Mouse (Mus musculus) layer of hippocampus, postnatal 36 days (tissue): ENCODE measurements around the gene Zp1. TPM values are rescaled to one million over a fixed set of nuclear protein-coding genes. Genes with fewer than 3 reads are reported as not detected.

ENCODE experiments used
- DNase-seq, 2 experiments: peaks; one replicate each; pipeline ENCODE4 v3.0.0; 2022
- total RNA-seq, 2 experiments: library from RNA; stranded (reverse); gene quantifications; 2 replicates each; pipeline ENCODE4 v1.2.3; 2021

Zp1 gene
- total RNA-seq, 2 experiments from 2014 or later = not detected

GRCm38 (mm10) chr19:10871328-10871961, 49.0 kb downstream of the Zp1 start:
- DNase-seq = no peak

- DNase-seq = no peak
Observed at GRCm38 (mm10) chr19:10870676-10871075, 49.8 kb downstream of the Zp1 start.

GRCm38 (mm10) chr19:10869886-10870527, 50.4 kb downstream of the Zp1 start, which contains the start of gene Tmem132a:
Tmem132a (minus strand) TSS chr19:10869940.
- DNase-seq = no peak

GRCm38 (mm10) chr19:10869241-10869885, 51.1 kb downstream of the Zp1 start:
- peak; percentile 86 to 87 for DNase-seq

GRCm38 (mm10) chr19:10868623-10869141, 51.8 kb downstream of the Zp1 start:
- DNase-seq = no peak

GRCm38 (mm10) chr19:10867946-10868622, 52.3 kb downstream of the Zp1 start:
- DNase-seq = no peak

- no peak for DNase-seq
Observed at GRCm38 (mm10) chr19:10866351-10866750, 54.1 kb downstream of the Zp1 start.

Other genes starting within 250 kb of the Zp1 start
- gene Pga5, start 242.6 kb downstream of the Zp1 start, total RNA-seq = not detected
- gene Vps37c, start 231.9 kb downstream of the Zp1 start, total RNA-seq = 10 to 100 TPM; 24.2 to 26.7 TPM
- not detected for gene Cd5, start 181.6 kb downstream of the Zp1 start, total RNA-seq
- gene Cd6, start 90.6 kb downstream of the Zp1 start, total RNA-seq = under 1 TPM in 1 of 2 experiments, not detected in 1; 0.35 TPM
- 1 to 10 TPM; 1.1 to 1.3 TPM for gene Slc15a3, start 80.9 kb downstream of the Zp1 start, total RNA-seq
- gene Tmem132a, start 50.7 kb downstream of the Zp1 start, total RNA-seq = 100 to 1,000 TPM; 170 to 179 TPM
- 10 to 100 TPM; 46.8 to 48.4 TPM for gene Tmem109, start 38.6 kb downstream of the Zp1 start, total RNA-seq
- 100 to 1,000 TPM; 189 to 197 TPM for gene Prpf19, start 25.4 kb downstream of the Zp1 start, total RNA-seq
- gene Ptgdr2, start 16.5 kb upstream of the Zp1 start, total RNA-seq = under 1 TPM; 0.20 to 0.28 TPM
- 1 to 10 TPM; 8.3 to 8.8 TPM for gene Ccdc86, start 28.6 kb upstream of the Zp1 start, total RNA-seq
- gene Ms4a10, start 54.0 kb upstream of the Zp1 start, total RNA-seq = not detected
- gene Ms4a15, start 72.6 kb upstream of the Zp1 start, total RNA-seq = not detected
- not detected for gene Ms4a18, start 97.4 kb upstream of the Zp1 start, total RNA-seq
- gene Ms4a8a, start 160.5 kb upstream of the Zp1 start, total RNA-seq = not detected
- gene 1700017D01Rik, start 210.2 kb upstream of the Zp1 start, total RNA-seq = not detected
- gene 1700025F22Rik, start 244.7 kb upstream of the Zp1 start, total RNA-seq = not detected